Mouse (Mus musculus): Measurements from ENCODE around the gene Gp1ba.

DNA sequence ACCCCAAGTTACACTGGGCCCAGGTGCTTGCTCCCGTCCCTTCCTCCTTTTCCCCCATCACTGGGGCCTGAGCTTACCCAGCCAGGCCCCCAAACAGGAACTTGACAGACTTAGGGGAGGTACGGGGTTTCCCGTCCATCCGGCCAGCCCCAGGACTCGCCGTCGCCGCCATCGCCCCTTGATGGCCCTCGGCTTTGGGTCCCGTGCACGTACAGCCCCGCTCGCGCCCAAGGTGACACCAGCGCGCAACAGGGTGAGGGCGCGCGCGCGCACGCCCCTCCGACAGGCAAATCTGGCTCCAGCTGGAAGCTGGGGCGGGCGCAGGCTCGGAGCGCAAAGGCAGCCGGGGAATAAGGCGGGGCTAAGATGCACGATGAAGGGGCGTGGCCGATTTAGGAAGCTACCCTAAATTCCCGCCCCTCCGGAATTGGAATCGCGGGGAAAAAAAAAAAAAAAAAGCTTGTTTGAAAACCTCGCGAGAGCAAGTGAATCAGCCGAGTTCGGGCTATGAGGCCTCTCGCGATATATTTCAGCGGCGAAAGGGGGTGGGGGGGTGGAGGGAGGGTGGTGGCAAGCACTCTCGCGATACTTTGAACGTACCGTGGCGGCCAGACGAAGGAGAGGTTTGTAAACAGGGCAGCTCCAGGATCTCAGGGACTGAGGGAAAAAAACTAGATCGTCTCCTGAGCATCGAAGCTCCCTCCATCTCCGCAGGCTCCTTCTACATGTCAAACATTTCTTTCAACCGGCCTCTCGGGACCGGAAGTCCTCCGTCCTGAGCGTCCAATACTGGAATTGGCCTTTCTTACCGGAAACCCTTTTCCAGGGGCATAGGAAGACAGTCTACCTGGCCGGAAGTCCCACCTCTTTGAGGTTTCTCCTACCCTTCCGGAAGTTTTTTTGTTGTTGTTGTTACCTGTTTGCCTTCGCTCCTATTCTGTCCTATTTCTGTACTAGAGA, 8.0 kb downstream of the Gp1ba start, which contains the start of the genes Rnf167 and Slc25a11:
- TF ChIP-seq CTCF (IDR thresholded peaks at IDR 0.05; ENCODE audit: insufficient read depth, low read depth, low read length) (no peak), POLR2A (IDR thresholded peaks at IDR 0.05; ENCODE audit: insufficient read depth, low read depth, low read length) (peak; percentile 94)
